Mouse (Mus musculus): Measurements from ENCODE around the gene Pdhb. TPM values are rescaled to one million over a fixed set of nuclear protein-coding genes. Genes with fewer than 3 reads are reported as not detected.

Pdhb gene
- 82.0 and 95.6 TPM in 2 replicates for total RNA-seq (2017)

DNA sequence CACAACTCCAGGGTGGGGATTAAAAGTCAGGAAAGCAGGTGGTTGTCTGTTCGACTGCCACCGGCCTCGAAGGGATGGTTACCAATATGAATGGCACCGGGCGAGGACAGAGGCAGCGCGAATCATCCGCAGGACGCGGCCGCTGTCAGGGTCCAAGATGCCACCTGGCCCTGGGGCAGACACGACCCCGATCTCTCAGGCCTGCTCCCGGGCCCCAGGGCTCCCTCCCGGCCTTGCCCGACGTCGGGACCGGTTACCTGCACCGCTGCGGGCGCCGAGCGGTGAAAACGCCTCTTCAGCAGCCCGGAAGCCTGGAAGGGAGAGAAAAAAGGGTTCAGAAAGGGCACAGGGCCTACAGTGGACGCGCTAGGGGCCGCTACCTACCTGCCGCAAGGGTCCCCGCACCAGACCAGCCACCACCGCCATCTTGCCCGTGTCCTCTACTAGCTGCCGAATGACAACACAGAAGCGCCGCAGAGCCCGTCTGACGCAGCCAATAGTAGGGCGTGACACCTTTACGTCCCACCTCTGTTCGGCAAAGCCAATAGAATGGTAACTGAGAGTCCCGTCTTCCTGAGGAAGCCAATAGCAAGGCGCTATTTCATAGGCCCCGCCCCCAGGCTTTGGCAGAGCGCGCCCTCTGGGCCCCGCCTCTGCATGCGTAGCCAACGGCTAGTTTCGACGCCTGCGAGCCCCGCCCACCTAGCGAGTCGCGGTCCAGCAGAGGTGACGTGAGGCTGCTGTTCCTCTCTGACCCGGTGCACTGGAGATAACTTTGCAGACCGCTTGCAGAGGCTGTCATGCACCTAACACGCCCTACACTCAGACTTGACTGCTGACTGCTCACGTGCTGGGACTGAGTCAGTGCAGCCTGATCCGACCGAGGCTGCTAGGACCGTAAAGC, at the start of gene Pdhb:
Gene Pdhb, minus strand, starts transcription at position 519 of the 904 bp plus-strand sequence.
- ATAC-seq (ENCODE audit: extremely low read depth, insufficient number of reproducible peaks, low FRiP score, poor library complexity, severe bottlenecking) = peak; percentile 94

DNA sequence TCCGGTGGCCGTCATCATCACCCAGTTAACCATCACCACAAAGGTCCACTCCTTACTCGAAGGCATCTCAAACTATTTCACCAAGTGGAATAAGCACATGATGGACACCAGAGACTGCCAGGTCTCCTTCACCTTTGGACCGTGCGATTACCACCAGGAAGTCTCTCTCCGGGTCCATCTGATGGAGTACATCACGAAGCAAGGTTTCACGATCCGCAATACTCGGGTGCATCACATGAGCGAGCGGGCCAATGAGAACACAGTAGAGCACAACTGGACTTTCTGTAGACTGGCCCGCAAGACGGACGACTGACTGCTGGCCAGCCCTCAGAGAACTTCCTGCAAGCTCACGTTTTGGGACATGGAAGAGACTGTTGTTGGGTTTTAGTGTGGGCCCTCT, 49.7 kb upstream of the Pdhb start:
- no peak for ATAC-seq (ENCODE audit: extremely low read depth, insufficient number of reproducible peaks, low FRiP score, poor library complexity, severe bottlenecking)

DNA sequence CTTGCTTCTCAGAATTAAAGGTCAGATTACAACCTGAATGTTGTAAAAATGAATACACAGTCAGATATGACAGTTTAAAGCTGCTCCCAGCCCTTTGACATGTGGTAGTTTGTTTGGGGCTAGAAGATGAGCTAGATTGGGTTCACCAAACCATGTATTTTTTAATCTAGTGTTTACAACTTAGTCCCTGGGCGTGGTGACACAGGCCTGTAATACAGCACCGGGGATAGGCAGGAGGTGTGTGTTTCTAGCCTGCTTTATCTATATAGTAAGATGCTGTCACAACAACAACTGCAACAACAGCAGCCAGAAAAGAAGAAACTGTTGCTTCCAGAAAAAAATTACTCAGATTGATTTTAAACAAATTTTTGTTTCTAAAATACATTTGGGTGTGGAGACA, 48.1 kb upstream of the Pdhb start:
- ATAC-seq (ENCODE audit: extremely low read depth, insufficient number of reproducible peaks, low FRiP score, poor library complexity, severe bottlenecking) = no peak

DNA sequence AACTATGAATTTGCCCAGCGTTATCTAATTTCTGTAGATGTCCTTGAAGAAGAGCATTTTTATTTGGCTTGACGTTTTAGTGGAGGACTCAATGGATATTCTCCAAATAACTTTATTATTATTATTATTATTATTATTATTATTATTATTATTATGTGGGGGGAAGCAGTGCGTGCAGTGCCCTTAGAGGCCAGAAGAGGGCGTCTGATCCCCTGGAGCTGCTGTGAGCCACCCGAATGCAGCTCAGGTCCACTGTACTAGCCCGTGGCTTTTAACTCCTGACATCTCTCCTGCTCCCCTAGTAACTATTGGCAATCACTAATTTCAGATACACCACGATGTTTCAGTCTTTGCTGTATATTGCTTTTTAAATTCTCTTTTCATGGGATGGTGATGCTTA, 47.5 kb upstream of the Pdhb start:
- ATAC-seq (ENCODE audit: extremely low read depth, insufficient number of reproducible peaks, low FRiP score, poor library complexity, severe bottlenecking) = no peak

DNA sequence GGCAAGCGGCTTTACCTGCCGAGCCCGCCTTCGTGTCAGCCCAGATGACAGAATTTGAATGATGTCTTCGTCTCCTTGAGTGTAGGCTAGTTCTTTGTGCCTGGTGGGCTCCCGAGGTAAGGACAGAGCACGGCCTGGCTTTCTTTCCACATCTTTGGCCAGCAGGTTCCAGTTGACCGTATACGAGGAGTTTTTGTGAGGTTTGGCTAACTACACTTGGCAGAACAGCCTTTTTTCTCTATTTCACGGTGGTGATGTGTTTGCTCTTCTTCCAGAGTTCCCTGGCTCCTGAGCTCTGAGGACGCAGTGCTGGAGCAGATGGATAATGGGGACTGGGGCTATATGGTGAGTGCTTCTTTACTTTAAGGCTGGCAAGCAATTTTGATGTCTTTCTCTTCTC, 47.1 kb upstream of the Pdhb start:
- ATAC-seq (ENCODE audit: extremely low read depth, insufficient number of reproducible peaks, low FRiP score, poor library complexity, severe bottlenecking) = no peak

DNA sequence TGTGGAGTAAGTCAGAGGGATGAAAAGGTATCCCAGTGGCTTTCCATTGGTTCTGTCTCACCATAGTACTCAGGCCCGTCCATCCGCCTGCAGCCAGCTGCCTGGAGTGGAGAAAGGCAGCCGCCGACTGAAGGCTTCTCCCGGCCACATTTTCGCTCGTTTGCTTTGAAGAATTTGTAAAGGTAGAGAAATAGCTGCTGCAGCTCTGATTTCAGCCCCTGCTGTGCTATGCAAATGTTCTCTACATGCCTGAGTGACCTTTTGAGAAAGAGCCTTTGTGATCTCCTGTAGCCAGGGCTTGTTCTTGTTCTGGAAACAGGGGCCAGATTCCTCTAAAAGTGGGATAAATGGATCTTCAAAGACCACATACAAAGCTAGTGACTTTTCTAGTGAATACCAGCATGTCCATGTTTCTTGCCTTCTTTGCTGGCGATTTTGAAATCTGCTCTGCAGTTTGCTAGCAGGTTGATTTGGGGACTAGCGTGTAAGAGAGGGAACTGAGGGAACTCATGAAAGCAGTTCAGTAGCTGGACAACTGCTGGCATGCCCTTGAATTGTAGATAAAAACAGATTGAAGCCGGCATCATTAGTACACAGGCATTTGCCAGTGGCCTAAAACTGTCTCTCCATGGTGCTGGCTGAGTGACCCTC, 46.0 kb upstream of the Pdhb start:
- no peak for ATAC-seq (ENCODE audit: extremely low read depth, insufficient number of reproducible peaks, low FRiP score, poor library complexity, severe bottlenecking)

DNA sequence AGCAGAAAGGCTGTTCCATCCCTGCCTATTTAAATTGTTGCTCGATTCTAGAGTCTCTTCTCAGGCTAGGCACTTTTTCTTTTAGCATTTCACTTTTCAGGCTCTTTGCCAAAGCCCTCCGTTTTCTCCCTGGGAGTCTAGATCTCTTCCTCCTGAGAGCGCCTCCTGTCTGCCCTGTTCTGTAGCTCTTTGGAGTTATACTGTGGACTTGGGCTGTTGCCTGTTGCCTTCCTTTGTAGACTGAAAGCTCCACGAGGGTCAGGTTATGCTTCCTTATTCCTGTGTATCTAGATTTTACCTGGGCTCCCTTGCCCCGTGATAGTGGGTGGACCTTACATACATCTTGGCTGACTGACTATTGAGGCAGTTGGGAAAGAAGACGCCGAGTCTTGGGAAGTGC, 45.4 kb upstream of the Pdhb start:
- no peak for ATAC-seq (ENCODE audit: extremely low read depth, insufficient number of reproducible peaks, low FRiP score, poor library complexity, severe bottlenecking)

DNA sequence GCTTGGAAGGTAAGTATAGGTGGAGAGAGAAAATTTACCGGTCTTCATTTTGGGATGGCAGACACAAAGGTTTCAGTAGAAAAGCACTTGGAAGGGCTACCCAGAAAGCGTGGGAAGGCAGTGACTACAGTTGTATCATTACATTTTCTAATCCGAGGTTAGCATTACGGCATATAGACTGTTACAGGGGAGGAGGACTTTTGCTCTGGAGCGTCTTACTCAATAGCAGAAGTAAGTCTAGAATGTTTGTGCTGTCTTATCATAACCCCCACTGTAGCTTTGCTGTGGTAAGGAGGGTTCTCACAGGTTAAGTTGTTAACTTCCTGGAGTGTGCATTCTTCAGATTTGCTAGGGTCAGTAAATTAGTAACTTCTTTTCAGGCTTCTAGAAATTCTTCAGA, 43.3 kb upstream of the Pdhb start:
- no peak for ATAC-seq (ENCODE audit: extremely low read depth, insufficient number of reproducible peaks, low FRiP score, poor library complexity, severe bottlenecking)

DNA sequence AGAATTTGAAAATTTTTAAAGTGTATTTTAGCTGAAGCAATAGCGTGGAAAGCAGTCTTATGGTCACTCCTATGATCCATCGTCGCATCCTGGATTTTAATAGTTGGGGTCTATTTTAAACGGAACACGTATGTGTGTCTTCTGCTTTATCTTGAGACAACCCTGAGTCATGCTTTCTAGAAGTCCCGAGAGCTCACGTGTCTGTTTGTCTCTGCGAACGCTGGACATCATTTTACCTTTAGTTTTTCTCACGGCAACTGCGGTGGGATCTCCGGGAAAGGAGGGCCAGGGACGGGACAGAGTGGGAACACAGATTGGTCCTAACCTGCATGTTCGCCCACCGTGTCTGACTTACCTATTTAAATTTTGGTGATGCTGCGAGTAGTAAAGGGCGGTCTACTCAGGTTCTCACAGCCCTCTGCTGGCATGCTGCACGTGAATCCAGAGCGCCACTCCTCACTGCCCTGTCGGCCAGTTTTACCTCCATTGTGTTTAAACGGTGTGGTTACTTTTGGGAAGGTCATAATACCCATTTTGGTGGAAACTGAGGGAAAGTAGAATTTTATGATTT, 42.5 kb upstream of the Pdhb start:
- ATAC-seq (ENCODE audit: extremely low read depth, insufficient number of reproducible peaks, low FRiP score, poor library complexity, severe bottlenecking) = no peak

DNA sequence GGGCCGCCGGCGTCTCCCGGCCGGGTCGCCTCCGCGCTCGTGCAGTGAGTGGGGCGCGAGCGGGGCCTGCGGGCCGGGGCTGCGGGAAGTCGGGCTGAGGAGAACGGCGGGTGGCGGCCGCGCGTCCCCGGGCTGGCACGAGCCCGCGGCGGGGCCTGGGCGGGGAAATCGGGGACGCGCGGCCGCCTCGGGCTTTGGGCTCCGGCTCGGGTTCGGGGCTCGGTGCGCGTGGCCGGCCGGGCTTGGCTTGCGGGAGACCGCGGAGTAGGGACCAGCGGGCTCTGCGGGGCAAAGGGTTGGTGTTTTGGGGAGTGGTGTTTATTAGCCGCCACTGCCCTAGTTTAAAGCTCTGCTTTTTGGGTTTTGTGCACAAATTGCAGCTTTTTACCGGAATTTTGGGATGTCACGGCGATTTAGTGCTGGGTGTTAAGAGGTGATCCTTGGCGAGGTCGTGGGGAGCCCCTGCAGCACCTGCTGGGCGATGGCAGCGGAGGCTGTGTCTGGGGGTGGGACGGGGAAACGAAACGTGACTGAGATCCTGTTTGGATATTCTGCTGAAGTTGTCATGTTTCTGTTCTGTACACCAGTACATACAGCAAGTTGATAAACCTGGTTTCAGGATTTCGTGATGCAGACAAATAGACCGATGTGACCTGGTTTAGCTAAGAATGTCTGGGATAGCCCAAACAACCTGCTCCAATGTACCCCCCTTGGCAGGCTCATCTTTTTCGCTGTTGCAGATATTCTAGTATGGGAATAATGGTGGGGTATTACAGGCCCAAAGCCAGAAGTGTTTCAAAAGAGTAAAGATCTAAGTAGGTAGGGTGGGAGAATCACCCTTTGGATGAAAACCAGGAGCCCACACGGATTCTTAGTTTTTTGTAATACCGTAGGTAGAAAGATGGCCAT, 41.7 kb upstream of the Pdhb start:
- ATAC-seq (ENCODE audit: extremely low read depth, insufficient number of reproducible peaks, low FRiP score, poor library complexity, severe bottlenecking) = no peak

DNA sequence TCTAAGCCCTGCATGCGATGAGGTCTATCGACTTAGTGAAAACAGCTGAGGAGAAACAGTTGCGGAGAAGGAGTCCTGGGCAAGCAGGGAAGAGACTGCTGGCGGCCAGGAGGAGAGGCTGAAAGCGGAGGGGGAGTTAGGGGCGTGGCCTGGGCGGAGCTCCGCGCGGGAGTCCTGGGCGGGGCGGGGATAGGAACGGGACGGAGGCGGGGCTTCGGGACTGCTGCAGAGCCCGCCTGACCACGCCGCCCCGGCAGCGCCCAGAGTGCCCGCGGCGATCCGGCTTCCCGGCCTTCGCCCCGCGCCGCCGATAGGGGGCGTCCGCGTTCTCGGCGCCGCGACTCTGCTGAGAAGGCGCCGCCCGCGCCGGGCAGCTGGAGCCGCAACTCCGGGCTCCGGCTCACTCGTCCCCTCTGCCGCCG, 41.0 kb upstream of the Pdhb start, which contains the start of gene Kctd6:
Gene Kctd6, plus strand, starts transcription at position 338 of the 422 bp plus-strand sequence.
- peak; percentile 96 for ATAC-seq (ENCODE audit: extremely low read depth, insufficient number of reproducible peaks, low FRiP score, poor library complexity, severe bottlenecking)

DNA sequence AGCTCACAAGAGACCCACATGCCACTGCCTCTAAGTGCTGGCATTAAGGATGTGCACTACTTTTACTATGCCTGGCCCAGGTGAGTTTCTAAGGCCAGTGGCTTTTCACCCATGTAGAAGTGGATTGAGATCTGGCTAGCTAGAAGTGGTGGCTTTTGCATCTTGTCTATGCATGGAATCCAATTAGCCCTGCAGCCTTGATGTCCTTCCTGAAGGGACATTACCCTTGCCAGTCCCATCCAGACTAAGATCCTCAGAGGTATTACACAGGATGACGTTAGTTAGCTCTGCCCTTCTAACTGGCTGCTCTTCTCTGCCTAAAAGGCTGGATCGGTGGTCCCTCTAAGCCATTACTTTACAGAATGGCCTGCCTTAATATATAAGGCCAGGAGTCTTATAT, 40.2 kb upstream of the Pdhb start:
- no peak for ATAC-seq (ENCODE audit: extremely low read depth, insufficient number of reproducible peaks, low FRiP score, poor library complexity, severe bottlenecking)

DNA sequence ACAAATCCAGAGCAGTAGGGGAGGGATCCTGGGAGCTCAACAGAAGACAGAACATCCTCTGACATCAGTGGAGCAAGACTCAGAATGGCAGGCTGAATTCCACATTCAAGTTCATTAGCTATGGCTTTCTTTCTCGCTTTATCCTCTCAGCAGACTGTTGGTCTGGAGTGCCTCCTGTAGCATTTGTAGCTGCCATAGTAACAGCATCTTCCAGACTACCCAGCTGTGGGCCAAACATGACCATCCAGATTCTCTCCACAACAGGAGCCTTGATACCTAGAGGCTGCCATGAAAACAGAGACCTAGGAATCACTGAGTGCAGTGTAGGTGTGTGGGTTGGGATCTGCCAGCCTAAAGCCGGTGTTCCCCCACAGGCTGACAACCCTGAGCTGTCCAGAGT, 37.1 kb upstream of the Pdhb start:
- ATAC-seq (ENCODE audit: extremely low read depth, insufficient number of reproducible peaks, low FRiP score, poor library complexity, severe bottlenecking) = no peak

DNA sequence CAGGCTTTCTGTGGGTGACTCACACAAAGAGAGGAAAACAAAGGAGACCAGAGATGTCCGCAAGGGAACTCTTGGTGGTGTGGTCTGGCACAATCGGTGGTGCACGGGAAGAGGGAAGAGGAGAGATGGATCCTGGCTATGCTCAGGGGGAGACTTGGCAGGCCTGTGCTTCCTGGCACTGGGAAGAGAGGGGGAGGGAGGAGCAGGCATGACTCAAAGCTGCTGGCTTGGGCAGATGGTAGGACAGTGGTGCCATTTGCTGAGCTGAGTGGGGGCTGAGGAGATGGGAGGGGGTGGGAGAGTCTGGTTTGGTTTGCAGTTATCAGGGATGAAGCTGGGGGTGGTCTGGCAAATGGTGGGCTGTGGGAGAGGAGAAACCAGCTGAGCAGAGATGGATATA, 36.1 kb upstream of the Pdhb start:
- no peak for ATAC-seq (ENCODE audit: extremely low read depth, insufficient number of reproducible peaks, low FRiP score, poor library complexity, severe bottlenecking)

DNA sequence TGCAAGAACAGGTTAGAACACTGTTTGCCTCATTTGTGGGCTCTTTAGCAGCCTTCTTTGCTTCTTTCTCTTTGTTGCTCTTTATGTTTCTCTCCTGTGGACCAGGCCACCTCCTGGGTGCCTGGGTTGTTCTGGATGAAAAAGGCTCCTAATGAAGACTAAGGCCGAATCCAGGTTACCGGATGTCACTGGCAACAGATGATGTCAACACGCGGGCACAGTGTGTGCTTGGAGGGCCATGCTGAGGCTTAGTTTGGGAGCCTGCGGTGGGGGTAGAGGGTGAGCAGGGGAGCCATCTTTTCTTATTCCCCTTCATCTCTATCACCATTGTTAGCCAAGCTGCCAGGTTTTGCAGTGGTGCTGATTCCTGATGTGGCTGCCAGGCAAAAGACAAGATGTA, 34.7 kb upstream of the Pdhb start:
- ATAC-seq (ENCODE audit: extremely low read depth, insufficient number of reproducible peaks, low FRiP score, poor library complexity, severe bottlenecking) = no peak

DNA sequence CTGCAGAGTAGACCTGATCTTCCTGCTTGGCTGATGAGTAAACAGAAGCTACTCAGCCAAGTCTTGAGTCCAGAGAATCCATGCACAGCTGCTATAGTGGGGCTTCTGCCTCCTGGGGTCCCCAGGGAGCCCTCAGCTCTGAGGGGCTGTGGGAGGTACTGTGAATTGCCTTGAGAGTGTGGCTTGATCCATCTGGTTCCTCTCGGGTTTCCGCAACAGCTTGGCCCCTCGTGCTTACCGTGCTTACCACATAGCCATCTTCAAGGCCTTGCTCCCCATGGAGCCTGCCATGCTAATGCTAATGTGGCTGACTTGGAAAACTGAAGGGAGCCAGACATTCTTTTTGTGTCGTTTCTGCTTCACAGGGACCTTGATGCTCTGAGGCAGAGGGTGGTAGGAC, 34.3 kb upstream of the Pdhb start:
- no peak for ATAC-seq (ENCODE audit: extremely low read depth, insufficient number of reproducible peaks, low FRiP score, poor library complexity, severe bottlenecking)

DNA sequence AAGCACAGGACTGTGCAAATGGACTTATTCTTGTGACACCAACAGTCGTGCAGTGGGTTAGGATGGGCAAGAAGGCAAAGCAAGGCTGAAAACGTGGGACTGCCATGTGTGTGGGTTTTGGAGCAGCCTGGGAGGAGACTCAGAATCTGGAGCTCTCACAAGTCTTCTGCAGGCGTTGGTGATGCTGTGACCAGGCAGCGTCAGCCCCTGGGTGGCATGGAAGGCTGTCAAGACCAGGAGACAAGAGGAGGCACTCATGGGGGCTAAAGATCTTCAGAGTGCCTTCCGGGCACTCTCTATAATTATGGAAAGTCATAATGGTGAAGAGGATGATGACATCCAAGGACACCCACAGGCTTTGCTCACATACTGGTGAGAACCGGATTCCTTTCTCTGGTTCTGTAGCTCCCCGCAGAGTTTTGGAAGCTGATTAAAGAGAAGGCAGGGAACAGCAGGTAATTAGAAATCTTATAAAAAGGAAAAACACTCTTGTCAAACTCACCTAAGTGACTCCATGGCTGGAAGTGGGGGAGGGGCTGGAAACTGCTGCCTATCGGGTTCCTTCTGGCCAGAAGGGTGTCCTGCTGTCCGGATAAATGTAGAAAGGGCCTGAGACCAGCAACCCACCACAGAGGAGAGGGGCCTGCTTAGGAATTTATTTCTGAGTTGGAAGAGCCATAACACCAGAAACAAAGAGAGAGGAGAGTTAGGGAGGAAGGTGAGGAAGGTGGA, 33.5 kb upstream of the Pdhb start:
- no peak for ATAC-seq (ENCODE audit: extremely low read depth, insufficient number of reproducible peaks, low FRiP score, poor library complexity, severe bottlenecking)

DNA sequence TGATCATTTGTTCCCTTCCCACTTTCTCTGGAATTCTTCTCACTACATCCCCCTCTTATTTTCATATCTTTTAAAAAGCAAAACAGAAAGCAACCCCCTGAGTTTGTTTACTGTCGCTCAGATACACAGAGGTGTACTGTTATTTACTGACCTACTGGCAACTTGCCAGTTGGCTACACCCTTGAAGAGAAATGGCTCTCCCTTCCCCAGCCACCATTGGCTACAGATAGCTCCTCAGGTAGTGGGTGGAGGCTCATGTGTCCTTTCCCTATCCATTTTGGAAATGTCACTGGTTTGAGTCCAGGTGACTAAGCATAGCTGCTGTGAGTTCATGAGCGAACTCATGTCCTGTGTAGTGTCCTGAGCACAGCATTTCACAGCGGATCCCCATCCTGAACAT, 28.9 kb upstream of the Pdhb start:
- ATAC-seq (ENCODE audit: extremely low read depth, insufficient number of reproducible peaks, low FRiP score, poor library complexity, severe bottlenecking) = no peak
